Mouse (Mus musculus): ENCODE measurements around the gene Lgals7. TPM values are rescaled to one million over a fixed set of nuclear protein-coding genes. Genes with fewer than 3 reads are reported as not detected.

Gene Lgals7
- total and polyA plus RNA-seq, 2 experiments from 2014 or later, result 1.1 to 5.0 TPM

- ATAC-seq (peak; percentile 61; the same call in 1 of the 2 replicates), DNase-seq (ENCODE audit: low spot score) (peak; percentile 5)
- WGBS, result 88% methylated on average over 13 of the region's 13 CpGs
- H3K4me3 ChIP-seq (ENCODE audit: low read length), result no peak overlapping the region
- H3K4me1 ChIP-seq (ENCODE audit: insufficient read depth, low read length), result no peaks in the 10 kb centered on the region
- H3K9ac ChIP-seq (replicated peaks; ENCODE audit: low read length), result no peak overlapping the region
- no peaks in the 10 kb centered on the region for H3K9me3 ChIP-seq (ENCODE audit: low read length)
- H3K36me3 ChIP-seq (ENCODE audit: insufficient read depth, low read length), result peaks cover 92% of the 10 kb centered on the region
- H3K27me3 ChIP-seq (ENCODE audit: insufficient read depth, low read length), result no peaks in the 10 kb centered on the region
- H3K4me2 ChIP-seq (ENCODE audit: low read depth, low read length), result no peak overlapping the region
- H3K27ac ChIP-seq, result peak overlapping the region; percentile 45; the same call in 1 of the 2 replicates
- TF ChIP-seq CTCF (IDR thresholded peaks at IDR 0.05; ENCODE audit: low read depth), result no peak
Observed at GRCm38 (mm10) chr7:28901311-28902125, 37.9 kb downstream of the Lgals7 start.

GRCm38 (mm10) chr7:28902180-28902579 lies 38.5 kb downstream of the Lgals7 start:
- Histone ChIP-seq H3K4me1 (ENCODE audit: insufficient read depth, low read length) (no peaks in the 10 kb centered on the region), H3K27ac (peak overlapping the region; percentile 32; the same call in 1 of the 2 replicates), H3K36me3 (ENCODE audit: insufficient read depth, low read length) (peaks cover 92% of the 10 kb centered on the region), H3K4me2 (ENCODE audit: low read depth, low read length) (no peak overlapping the region), H3K9ac (replicated peaks; ENCODE audit: low read length) (no peak overlapping the region), H3K9me3 (ENCODE audit: low read length) (no peaks in the 10 kb centered on the region), H3K4me3 (ENCODE audit: low read length) (no peak overlapping the region), H3K27me3 (ENCODE audit: insufficient read depth, low read length) (no peaks in the 10 kb centered on the region)
- WGBS, result 91% methylated on average over 6 of the region's 6 CpGs
- no peak for TF ChIP-seq CTCF (IDR thresholded peaks at IDR 0.05; ENCODE audit: low read depth)
- ATAC-seq, result no peak
- no peak for DNase-seq (ENCODE audit: low spot score)

GRCm38 (mm10) chr7:28902809-28903208 lies 39.2 kb downstream of the Lgals7 start:
- Histone ChIP-seq H3K4me3 (ENCODE audit: low read length) (no peak overlapping the region), H3K4me1 (ENCODE audit: insufficient read depth, low read length) (no peaks in the 10 kb centered on the region), H3K4me2 (ENCODE audit: low read depth, low read length) (no peak overlapping the region), H3K36me3 (ENCODE audit: insufficient read depth, low read length) (peaks cover 88% of the 10 kb centered on the region), H3K27ac (peak overlapping the region; percentile 32; the same call in 1 of the 2 replicates), H3K9ac (replicated peaks; ENCODE audit: low read length) (no peak overlapping the region), H3K9me3 (ENCODE audit: low read length) (no peaks in the 10 kb centered on the region), H3K27me3 (ENCODE audit: insufficient read depth, low read length) (no peaks in the 10 kb centered on the region)
- DNase-seq (ENCODE audit: low spot score) (no peak), ATAC-seq (no peak)
- 84% methylated on average over 3 of the region's 3 CpGs for WGBS
- TF ChIP-seq CTCF (IDR thresholded peaks at IDR 0.05; ENCODE audit: low read depth), result no peak

GRCm38 (mm10) chr7:28903778-28904177 lies 40.1 kb downstream of the Lgals7 start:
- peaks cover 84% of the 10 kb centered on the region for H3K36me3 ChIP-seq (ENCODE audit: insufficient read depth, low read length)
- 89% methylated on average over 10 of the region's 10 CpGs for WGBS
- H3K4me2 ChIP-seq (ENCODE audit: low read depth, low read length), result no peak overlapping the region
- H3K4me1 ChIP-seq (ENCODE audit: insufficient read depth, low read length), result no peaks in the 10 kb centered on the region
- ATAC-seq (no peak), DNase-seq (ENCODE audit: low spot score) (no peak)
- no peaks in the 10 kb centered on the region for H3K9me3 ChIP-seq (ENCODE audit: low read length)
- H3K27ac ChIP-seq, result no peak overlapping the region
- no peak for TF ChIP-seq CTCF (IDR thresholded peaks at IDR 0.05; ENCODE audit: low read depth)
- H3K9ac ChIP-seq (replicated peaks; ENCODE audit: low read length), result no peak overlapping the region
- no peaks in the 10 kb centered on the region for H3K27me3 ChIP-seq (ENCODE audit: insufficient read depth, low read length)
- H3K4me3 ChIP-seq (ENCODE audit: low read length), result no peak overlapping the region

- Histone ChIP-seq H3K27me3 (ENCODE audit: insufficient read depth, low read length) (no peaks in the 10 kb centered on the region), H3K36me3 (ENCODE audit: insufficient read depth, low read length) (peaks cover 81% of the 10 kb centered on the region), H3K9me3 (ENCODE audit: low read length) (no peaks in the 10 kb centered on the region), H3K27ac (no peak overlapping the region), H3K4me3 (ENCODE audit: low read length) (no peak overlapping the region), H3K9ac (replicated peaks; ENCODE audit: low read length) (no peak overlapping the region), H3K4me1 (ENCODE audit: insufficient read depth, low read length) (no peaks in the 10 kb centered on the region), H3K4me2 (ENCODE audit: low read depth, low read length) (no peak overlapping the region)
- DNase-seq (ENCODE audit: low spot score), result no peak
- TF ChIP-seq CTCF (IDR thresholded peaks at IDR 0.05; ENCODE audit: low read depth), result no peak
- ATAC-seq, result no peak
- WGBS, result 97% methylated on average over 5 of the region's 5 CpGs
Observed at GRCm38 (mm10) chr7:28907195-28907594, 43.5 kb downstream of the Lgals7 start.

GRCm38 (mm10) chr7:28911632-28912031 lies 48.0 kb downstream of the Lgals7 start:
- DNase-seq (ENCODE audit: low spot score) (no peak), ATAC-seq (peak; percentile 46; the same call in 1 of the 2 replicates)
- Histone ChIP-seq H3K4me3 (ENCODE audit: low read length) (no peak overlapping the region), H3K27ac (0 out of 2 replicates have a peak overlapping the region, but pooled peaks have one; percentile 41), H3K4me2 (ENCODE audit: low read depth, low read length) (no peak overlapping the region), H3K27me3 (ENCODE audit: insufficient read depth, low read length) (no peaks in the 10 kb centered on the region), H3K36me3 (ENCODE audit: insufficient read depth, low read length) (peaks cover 71% of the 10 kb centered on the region), H3K9ac (replicated peaks; ENCODE audit: low read length) (no peak overlapping the region), H3K4me1 (ENCODE audit: insufficient read depth, low read length) (no peaks in the 10 kb centered on the region), H3K9me3 (ENCODE audit: low read length) (no peaks in the 10 kb centered on the region)
- no peak for TF ChIP-seq CTCF (IDR thresholded peaks at IDR 0.05; ENCODE audit: low read depth)
- 77% methylated on average over 4 of the region's 4 CpGs for WGBS

GRCm38 (mm10) chr7:28913171-28913570 lies 49.5 kb downstream of the Lgals7 start:
- Histone ChIP-seq H3K4me2 (ENCODE audit: low read depth, low read length) (no peak overlapping the region), H3K9me3 (ENCODE audit: low read length) (no peaks in the 10 kb centered on the region), H3K4me1 (ENCODE audit: insufficient read depth, low read length) (peaks cover 2% of the 10 kb centered on the region; the same call in 1 of the 2 replicates), H3K36me3 (ENCODE audit: insufficient read depth, low read length) (peaks cover 67% of the 10 kb centered on the region), H3K4me3 (ENCODE audit: low read length) (no peak overlapping the region), H3K27me3 (ENCODE audit: insufficient read depth, low read length) (no peaks in the 10 kb centered on the region), H3K27ac (no peak overlapping the region), H3K9ac (replicated peaks; ENCODE audit: low read length) (no peak overlapping the region)
- WGBS, result 72% methylated on average over 11 of the region's 11 CpGs
- DNase-seq (ENCODE audit: low spot score) (no peak), ATAC-seq (no peak)
- no peak for TF ChIP-seq CTCF (IDR thresholded peaks at IDR 0.05; ENCODE audit: low read depth)

Other genes with a start within 250 kb of the Lgals7 start
- gene Acp7, start 232.5 kb upstream of the Lgals7 start, total RNA-seq (2014; rRNA removed), result 0.25 and 1.2 TPM in 2 replicates
- 0.28 and 0.56 TPM in 2 replicates for gene Acp7, start 232.5 kb upstream of the Lgals7 start, polyA plus RNA-seq (2015; fragmentation: Nextera tagmentation; extraction: Ambion mirVana)
- gene Fbxo27, start 171.0 kb upstream of the Lgals7 start, total RNA-seq (2014; rRNA removed), result 5.0 and 6.1 TPM in 2 replicates
- gene Fbxo27, start 171.0 kb upstream of the Lgals7 start, polyA plus RNA-seq (2015; fragmentation: Nextera tagmentation; extraction: Ambion mirVana), result 9.0 and 10.2 TPM in 2 replicates
- 3.7 and 5.0 TPM in 2 replicates for gene Fbxo17, start 147.0 kb upstream of the Lgals7 start, total RNA-seq (2014; rRNA removed)
- 6.5 and 7.7 TPM in 2 replicates for gene Fbxo17, start 147.0 kb upstream of the Lgals7 start, polyA plus RNA-seq (2015; fragmentation: Nextera tagmentation; extraction: Ambion mirVana)
- gene Mrps12, start 122.0 kb upstream of the Lgals7 start, total RNA-seq (2014; rRNA removed), result 66.4 and 90.3 TPM in 2 replicates
- gene Mrps12, start 122.0 kb upstream of the Lgals7 start, polyA plus RNA-seq (2015; fragmentation: Nextera tagmentation; extraction: Ambion mirVana), result 110 and 111 TPM in 2 replicates
- gene Sars2, start 121.9 kb upstream of the Lgals7 start, total RNA-seq (2014; rRNA removed), result 17.3 and 17.9 TPM in 2 replicates
- gene Sars2, start 121.9 kb upstream of the Lgals7 start, polyA plus RNA-seq (2015; fragmentation: Nextera tagmentation; extraction: Ambion mirVana), result 18.9 and 20.2 TPM in 2 replicates
- gene Ccer2, start 107.7 kb upstream of the Lgals7 start, total RNA-seq (2014; rRNA removed), result not detected in 2 replicates
- gene Ccer2, start 107.7 kb upstream of the Lgals7 start, polyA plus RNA-seq (2015; fragmentation: Nextera tagmentation; extraction: Ambion mirVana), result 1.4 and 1.9 TPM in 2 replicates
- gene Sirt2, start 97.1 kb upstream of the Lgals7 start, total RNA-seq (2014; rRNA removed), result 92.6 and 95.5 TPM in 2 replicates
- gene Sirt2, start 97.1 kb upstream of the Lgals7 start, polyA plus RNA-seq (2015; fragmentation: Nextera tagmentation; extraction: Ambion mirVana), result 147 and 160 TPM in 2 replicates
- gene Nfkbib, start 96.3 kb upstream of the Lgals7 start, total RNA-seq (2014; rRNA removed), result 18.2 and 22.7 TPM in 2 replicates
- 59.7 and 67.9 TPM in 2 replicates for gene Nfkbib, start 96.3 kb upstream of the Lgals7 start, polyA plus RNA-seq (2015; fragmentation: Nextera tagmentation; extraction: Ambion mirVana)
- 1.2 TPM in 2 replicates for gene Rinl, start 74.9 kb upstream of the Lgals7 start, total RNA-seq (2014; rRNA removed)
- 1.4 and 2.0 TPM in 2 replicates for gene Rinl, start 74.9 kb upstream of the Lgals7 start, polyA plus RNA-seq (2015; fragmentation: Nextera tagmentation; extraction: Ambion mirVana)
- gene Hnrnpl, start 55.3 kb upstream of the Lgals7 start, total RNA-seq (2014; rRNA removed), result 233 and 275 TPM in 2 replicates
- 179 and 191 TPM in 2 replicates for gene Hnrnpl, start 55.3 kb upstream of the Lgals7 start, polyA plus RNA-seq (2015; fragmentation: Nextera tagmentation; extraction: Ambion mirVana)
- 95.5 and 131 TPM in 2 replicates for gene Ech1, start 38.6 kb upstream of the Lgals7 start, total RNA-seq (2014; rRNA removed)
- gene Ech1, start 38.6 kb upstream of the Lgals7 start, polyA plus RNA-seq (2015; fragmentation: Nextera tagmentation; extraction: Ambion mirVana), result 122 and 127 TPM in 2 replicates
- gene Lgals4, start 30.0 kb upstream of the Lgals7 start, total RNA-seq (2014; rRNA removed), result 0.47 and 8.4 TPM in 2 replicates
- 5.0 and 5.8 TPM in 2 replicates for gene Lgals4, start 30.0 kb upstream of the Lgals7 start, polyA plus RNA-seq (2015; fragmentation: Nextera tagmentation; extraction: Ambion mirVana)
- 0.07 TPM in 1 of 2 replicates, not detected in the other for gene Capn12, start 17.6 kb downstream of the Lgals7 start, total RNA-seq (2014; rRNA removed)
- 0.53 and 0.62 TPM in 2 replicates for gene Capn12, start 17.6 kb downstream of the Lgals7 start, polyA plus RNA-seq (2015; fragmentation: Nextera tagmentation; extraction: Ambion mirVana)
- gene Actn4, start 98.5 kb downstream of the Lgals7 start, total RNA-seq (2014; rRNA removed), result 81.3 and 85.7 TPM in 2 replicates
- gene Actn4, start 98.5 kb downstream of the Lgals7 start, polyA plus RNA-seq (2015; fragmentation: Nextera tagmentation; extraction: Ambion mirVana), result 114 and 115 TPM in 2 replicates
- gene Eif3k, start 118.0 kb downstream of the Lgals7 start, total RNA-seq (2014; rRNA removed), result 347 and 472 TPM in 2 replicates
- 309 TPM in 2 replicates for gene Eif3k, start 118.0 kb downstream of the Lgals7 start, polyA plus RNA-seq (2015; fragmentation: Nextera tagmentation; extraction: Ambion mirVana)
- gene Map4k1, start 118.2 kb downstream of the Lgals7 start, total RNA-seq (2014; rRNA removed), result 4.1 and 5.8 TPM in 2 replicates
- 12.5 and 15.0 TPM in 2 replicates for gene Map4k1, start 118.2 kb downstream of the Lgals7 start, polyA plus RNA-seq (2015; fragmentation: Nextera tagmentation; extraction: Ambion mirVana)